ENCODE assay signal across 8 mouse cellular contexts in genomic region chr3:88157771-88158597, GRCm38 (mm10). TPM values are rescaled to one million over a fixed set of nuclear protein-coding genes. Genes with fewer than 3 reads are reported as not detected.
DNase-seq lines count a peak whose midpoint lies in the region; ATAC-seq lines count a peak whose summit lies in the region.

No protein-coding gene starts in this region.

- no peaks in the 10 kb centered on the region for H3K4me1 ChIP-seq in hindbrain, embryonic 11.5 days (replicated peaks; ENCODE audit: control insufficient read depth, insufficient read depth, low read length)
- H3K4me1 ChIP-seq in liver, embryonic 16.5 days (ENCODE audit: control insufficient read depth, low read depth, low read length) = no peaks in the 10 kb centered on the region; the same call in 1 of the 2 replicates
- H3K4me1 ChIP-seq in neural tube, embryonic 15.5 days = peaks cover 10% of the 10 kb centered on the region

- ATAC-seq in hindbrain, embryonic 11.5 days (ENCODE audit: low FRiP score) = peak; percentile 85
- ATAC-seq in liver, embryonic 16.5 days (ENCODE audit: low read depth) = peak; percentile 33; the same call in 1 of the 2 replicates
- ATAC-seq in neural tube, embryonic 15.5 days (ENCODE audit: low FRiP score) = 0 out of 2 replicates have a peak, but pooled peaks have one; percentile 12
- no peak; the same call in 1 of the 2 replicates for ATAC-seq in erythroid progenitor cell, adult 5-6 weeks (replicated peaks; ENCODE audit: low FRiP score, poor library complexity, severe bottlenecking)

- 16% methylated on average over 23 of the region's 23 CpGs for WGBS in hindbrain, embryonic 11.5 days
- 43% methylated on average over 23 of the region's 23 CpGs for WGBS in liver, embryonic 16.5 days (ENCODE audit: insufficient replicate concordance)
- 20% methylated on average over 23 of the region's 23 CpGs for WGBS in neural tube, embryonic 15.5 days

- no peaks in the 10 kb centered on the region for H3K27me3 ChIP-seq in hindbrain, embryonic 11.5 days (ENCODE audit: control insufficient read depth, insufficient read depth, low read length)
- no peaks in the 10 kb centered on the region for H3K27me3 ChIP-seq in liver, embryonic 16.5 days (ENCODE audit: control insufficient read depth, insufficient read depth, low read depth, low read length)
- no peaks in the 10 kb centered on the region for H3K27me3 ChIP-seq in neural tube, embryonic 15.5 days (replicated peaks)

- H3K4me3 ChIP-seq in hindbrain, embryonic 11.5 days (ENCODE audit: low read depth, low read length) = no peak overlapping the region
- no peak overlapping the region for H3K4me3 ChIP-seq in liver, embryonic 16.5 days (ENCODE audit: low read depth, low read length)
- H3K4me3 ChIP-seq in neural tube, embryonic 15.5 days (replicated peaks) = no peak overlapping the region

- peak; percentile 46 to 68 for DNase-seq in adrenal gland, adult (ENCODE audit: inconsistent age in 2 of 2, low spot score in 1 of 2)
- no peak for DNase-seq in adrenal gland, adult 2 months
- peak; percentile 72 to 74 for DNase-seq in B cell, adult 2 months
- DNase-seq in embryo, embryonic 9.5 days (ENCODE audit: extremely low spot score) = peak; percentile 79
- peak; percentile 78 for DNase-seq in hindbrain, embryonic 11.5 days (ENCODE audit: low spot score)

- no peak overlapping the region for H3K9ac ChIP-seq in hindbrain, embryonic 11.5 days (ENCODE audit: low read depth, low read length)
- H3K9ac ChIP-seq in liver, embryonic 16.5 days (ENCODE audit: low read depth, low read length) = no peak overlapping the region
- no peak overlapping the region for H3K9ac ChIP-seq in neural tube, embryonic 15.5 days (replicated peaks)

- no peak overlapping the region for H3K4me2 ChIP-seq in hindbrain, embryonic 11.5 days (replicated peaks; ENCODE audit: low read depth, low read length)
- H3K4me2 ChIP-seq in liver, embryonic 16.5 days (ENCODE audit: low read depth, low read length) = no peak overlapping the region
- H3K4me2 ChIP-seq in neural tube, embryonic 15.5 days = no peak overlapping the region

- H3K27ac ChIP-seq in hindbrain, embryonic 11.5 days (ENCODE audit: low read depth, low read length) = no peak overlapping the region
- no peak overlapping the region for H3K27ac ChIP-seq in liver, embryonic 16.5 days (ENCODE audit: low read length)
- H3K27ac ChIP-seq in neural tube, embryonic 15.5 days (replicated peaks) = no peak overlapping the region

- H3K9me3 ChIP-seq in hindbrain, embryonic 11.5 days (ENCODE audit: control insufficient read depth, low read length) = no peaks in the 10 kb centered on the region
- H3K9me3 ChIP-seq in liver, embryonic 16.5 days (replicated peaks; ENCODE audit: control insufficient read depth, low read length) = no peaks in the 10 kb centered on the region
- H3K9me3 ChIP-seq in neural tube, embryonic 15.5 days (replicated peaks) = no peaks in the 10 kb centered on the region

- H3K36me3 ChIP-seq in hindbrain, embryonic 11.5 days (ENCODE audit: control insufficient read depth, insufficient read depth, low read length) = no peaks in the 10 kb centered on the region
- H3K36me3 ChIP-seq in liver, embryonic 16.5 days (ENCODE audit: control insufficient read depth, insufficient read depth) = peaks cover 40% of the 10 kb centered on the region
- peaks cover 58% of the 10 kb centered on the region for H3K36me3 ChIP-seq in neural tube, embryonic 15.5 days

RNA-seq across cellular contexts. Expression of gene Mef2d, which starts 15.8 kb away (rescaled TPM):
- 100 to 1,000 TPM in 1 of 2 experiments, 10 to 100 TPM in 1; 78.4 to 114 TPM for total RNA-seq in adrenal gland, adult 2 months (2021)
- polyA plus RNA-seq in adrenal gland, adult 2 months (2012; rRNA removed) = 173 and 185 TPM in 2 replicates
- 12.0 and 12.3 TPM in 2 replicates for polyA plus RNA-seq in hindbrain, embryonic 11.5 days (2014; fragmentation: Nextera tagmentation; extraction: Ambion mirVana)
- 5.2 and 7.9 TPM in 2 replicates for polyA plus RNA-seq in liver, embryonic 16.5 days (2015; fragmentation: Nextera tagmentation; extraction: Ambion mirVana)
- polyA plus RNA-seq in neural tube, embryonic 15.5 days (2015; fragmentation: Nextera tagmentation; extraction: Ambion mirVana) = 14.3 and 20.3 TPM in 2 replicates
- total RNA-seq in erythroid progenitor cell, adult 5-6 weeks (2015; ENCODE audit: low replicate concordance) = 36.9 and 37.8 TPM in 2 replicates
- total RNA-seq in erythroid progenitor cell, adult 5-6 weeks (2017; ENCODE audit: low replicate concordance) = 15.3 and 16.9 TPM in 2 replicates
